Mouse (Mus musculus) midbrain, embryonic 13.5 days (tissue): Measurements from ENCODE around the gene Bckdk. TPM values are rescaled to one million over a fixed set of nuclear protein-coding genes. Genes with fewer than 3 reads are reported as not detected.

Experiments
- ATAC-seq: fragments of 200-750 bp; cut with Nextera tagmentation; 2 replicates; pipeline ENCODE4 v1.8.0; 2017; ENCODE audit warnings: mild to moderate bottlenecking, moderate TSS enrichment, moderate library complexity
- H3K27ac ChIP-seq: fragments of 300-500 bp; sonication (generic); 2 replicates; pipeline ENCODE4 v1.5.1; 2015; ENCODE audit warnings: inconsistent platforms, mild to moderate bottlenecking, moderate library complexity
- H3K27me3 ChIP-seq: fragments of 300-500 bp; sonication (generic); 2 replicates; pipeline ENCODE4 v1.6.1; 2015; ENCODE audit warnings: mild to moderate bottlenecking, inconsistent platforms
- H3K36me3 ChIP-seq: fragments of 300-500 bp; sonication (generic); 2 replicates; pipeline ENCODE4 v1.6.1; 2015; ENCODE audit warnings: mild to moderate bottlenecking, inconsistent platforms
- H3K4me1 ChIP-seq: fragments of 300-500 bp; sonication (generic); replicated peaks from 2 replicates; pipeline ENCODE4 v1.6.1; 2015; ENCODE audit warnings: inconsistent platforms
- H3K4me2 ChIP-seq: fragments of 300-500 bp; sonication (generic); replicated peaks from 2 replicates; pipeline ENCODE4 v1.6.1; 2015; ENCODE audit warnings: moderate library complexity, mild to moderate bottlenecking, inconsistent platforms
- H3K4me3 ChIP-seq: fragments of 300-500 bp; sonication (generic); replicated peaks from 2 replicates; pipeline ENCODE4 v1.5.1; 2015; ENCODE audit warnings: mild to moderate bottlenecking, inconsistent platforms
- H3K9ac ChIP-seq: fragments of 300-500 bp; sonication (generic); replicated peaks from 2 replicates; pipeline ENCODE4 v1.6.1; 2015; ENCODE audit warnings: mild to moderate bottlenecking, inconsistent platforms
- H3K9me3 ChIP-seq: fragments of 300-500 bp; sonication (generic); 2 replicates; pipeline ENCODE4 v1.6.1; 2016; ENCODE audit warnings: mild to moderate bottlenecking, inconsistent platforms
- WGBS: fragments of 180-500 bp; shearing (Covaris S2); methylation state at CpG from one replicate; pipeline ENCODE4 v1.1.7; 2015; 5-methylcytosine and 5-hydroxymethylcytosine counted together
- polyA plus RNA-seq: library from polyadenylated mRNA; unstranded; fragments of >200 nt; fragmentation: Nextera tagmentation; extraction: Ambion mirVana; gene quantifications from 2 replicates; pipeline ENCODE4 v1.2.1, GENCODE M21; 2015

Gene Bckdk
- polyA plus RNA-seq, 1 experiment from 2014 or later = 74.8 TPM

GRCm38 (mm10) chr7:127898179-127898956, 5.5 kb upstream of the Bckdk start:
- peaks cover 10% of the 10 kb centered on the region for H3K4me1 ChIP-seq
- 0 out of 2 replicates have a peak, but pooled peaks cover 5% of the 10 kb centered on the region for H3K27me3 ChIP-seq
- no peak overlapping the region for H3K9ac ChIP-seq
- H3K9me3 ChIP-seq = no peaks in the 10 kb centered on the region
- 39% methylated on average over 10 of the region's 10 CpGs for WGBS
- H3K4me3 ChIP-seq = no peak overlapping the region
- ATAC-seq = no peak
- peaks cover 2% of the 10 kb centered on the region; the same call in 1 of the 2 replicates for H3K36me3 ChIP-seq
- H3K4me2 ChIP-seq = no peak overlapping the region
- H3K27ac ChIP-seq = no peak overlapping the region

GRCm38 (mm10) chr7:127899997-127900396, 3.9 kb upstream of the Bckdk start:
- peaks cover 11% of the 10 kb centered on the region for H3K4me1 ChIP-seq
- 51% methylated on average over 7 of the region's 7 CpGs for WGBS
- no peak overlapping the region for H3K27ac ChIP-seq
- H3K4me3 ChIP-seq = no peak overlapping the region
- H3K27me3 ChIP-seq = 0 out of 2 replicates have a peak, but pooled peaks cover 5% of the 10 kb centered on the region
- H3K9me3 ChIP-seq = no peaks in the 10 kb centered on the region
- H3K36me3 ChIP-seq = no peaks in the 10 kb centered on the region
- ATAC-seq = no peak
- H3K9ac ChIP-seq = no peak overlapping the region
- H3K4me2 ChIP-seq = no peak overlapping the region

GRCm38 (mm10) chr7:127901772-127902171, 2.1 kb upstream of the Bckdk start:
- Histone ChIP-seq H3K9me3 (no peaks in the 10 kb centered on the region), H3K4me2 (no peak overlapping the region), H3K9ac (no peak overlapping the region), H3K27ac (no peak overlapping the region), H3K27me3 (0 out of 2 replicates have a peak, but pooled peaks cover 5% of the 10 kb centered on the region), H3K4me1 (peaks cover 18% of the 10 kb centered on the region), H3K4me3 (no peak overlapping the region), H3K36me3 (peaks cover 13% of the 10 kb centered on the region)
- 81% methylated on average over 2 of the region's 2 CpGs for WGBS
- no peak for ATAC-seq

GRCm38 (mm10) chr7:127907939-127908338, 4.1 kb downstream of the Bckdk start:
- H3K36me3 ChIP-seq = peaks cover 44% of the 10 kb centered on the region
- no peak overlapping the region for H3K9ac ChIP-seq
- no peaks in the 10 kb centered on the region for H3K9me3 ChIP-seq
- no peak overlapping the region for H3K4me3 ChIP-seq
- peaks cover 26% of the 10 kb centered on the region for H3K4me1 ChIP-seq
- no peak overlapping the region for H3K27ac ChIP-seq
- WGBS = 96% methylated on average over 12 of the region's 12 CpGs
- H3K27me3 ChIP-seq = no peaks in the 10 kb centered on the region
- no peak overlapping the region for H3K4me2 ChIP-seq
- no peak for ATAC-seq

- H3K4me1 ChIP-seq = peaks cover 31% of the 10 kb centered on the region
- no peak overlapping the region for H3K4me3 ChIP-seq
- H3K4me2 ChIP-seq = no peak overlapping the region
- H3K27ac ChIP-seq = no peak overlapping the region
- H3K9me3 ChIP-seq = no peaks in the 10 kb centered on the region
- ATAC-seq = no peak
- H3K9ac ChIP-seq = no peak overlapping the region
- 94% methylated on average over 4 of the region's 4 CpGs for WGBS
- H3K27me3 ChIP-seq = no peaks in the 10 kb centered on the region
- peaks cover 44% of the 10 kb centered on the region for H3K36me3 ChIP-seq
These were observed 4.8 kb downstream of the Bckdk start for GRCm38 (mm10) chr7:127908656-127909055.

- 1% methylated on average over 40 of the region's 40 CpGs for WGBS
- H3K36me3 ChIP-seq = peaks cover 50% of the 10 kb centered on the region
These were observed 8.4 kb downstream of the Bckdk start, which contains the start of gene Kat8 for GRCm38 (mm10) chr7:127912190-127912871. Kat8 (plus strand) TSS chr7:127912516.

GRCm38 (mm10) chr7:127912938-127913337, 9.1 kb downstream of the Bckdk start:
- no peaks in the 10 kb centered on the region for H3K9me3 ChIP-seq
- H3K27ac ChIP-seq = peak overlapping the region; percentile 84; the same call in 1 of the 2 replicates
- peaks cover 48% of the 10 kb centered on the region for H3K36me3 ChIP-seq
- peak overlapping the region; percentile 77 for H3K4me2 ChIP-seq
- peaks cover 13% of the 10 kb centered on the region for H3K4me1 ChIP-seq
- peak overlapping the region; percentile 78 for H3K9ac ChIP-seq
- peak overlapping the region; percentile 87 for H3K4me3 ChIP-seq
- H3K27me3 ChIP-seq = no peaks in the 10 kb centered on the region
- ATAC-seq = no peak
- 33% methylated on average over 4 of the region's 4 CpGs for WGBS

More at GRCm38 (mm10) chr7:127912190-127912871, 8.4 kb downstream of the Bckdk start, which contains the start of gene Kat8:
- peak within 1 kb of the TSS; percentile 87 for H3K4me3 ChIP-seq
- H3K27me3 ChIP-seq = no peaks in the 10 kb centered on the region
- H3K9me3 ChIP-seq = no peaks in the 10 kb centered on the region
- peaks cover 13% of the 10 kb centered on the region for H3K4me1 ChIP-seq
- H3K9ac ChIP-seq = peak within 1 kb of the TSS; percentile 78
- H3K4me2 ChIP-seq = peak within 1 kb of the TSS; percentile 77
- peak within 1 kb of the TSS; percentile 84 for H3K27ac ChIP-seq
- ATAC-seq = peak; percentile 96

- H3K4me3 ChIP-seq = no peak overlapping the region
- ATAC-seq = no peak
- H3K4me2 ChIP-seq = no peak overlapping the region
- peaks cover 13% of the 10 kb centered on the region for H3K4me1 ChIP-seq
- peaks cover 47% of the 10 kb centered on the region for H3K36me3 ChIP-seq
- 92% methylated on average over 12 of the region's 12 CpGs for WGBS
- no peak overlapping the region for H3K27ac ChIP-seq
- H3K9ac ChIP-seq = no peak overlapping the region
- H3K9me3 ChIP-seq = no peaks in the 10 kb centered on the region
- no peaks in the 10 kb centered on the region for H3K27me3 ChIP-seq
These were observed 11.4 kb downstream of the Bckdk start for GRCm38 (mm10) chr7:127915293-127915692.

- Histone ChIP-seq H3K9ac (no peak overlapping the region), H3K4me2 (no peak overlapping the region), H3K27ac (no peak overlapping the region), H3K36me3 (peaks cover 66% of the 10 kb centered on the region), H3K27me3 (no peaks in the 10 kb centered on the region), H3K9me3 (no peaks in the 10 kb centered on the region), H3K4me1 (peaks cover 3% of the 10 kb centered on the region), H3K4me3 (no peak overlapping the region)
- no peak for ATAC-seq
- 55% methylated on average over 3 of the region's 3 CpGs for WGBS
These were observed 14.3 kb downstream of the Bckdk start for GRCm38 (mm10) chr7:127918203-127918602.

- H3K9me3 ChIP-seq = no peaks in the 10 kb centered on the region
- no peak overlapping the region for H3K4me2 ChIP-seq
- H3K36me3 ChIP-seq = peaks cover 77% of the 10 kb centered on the region
- H3K9ac ChIP-seq = no peak overlapping the region
- 85% methylated on average over 7 of the region's 7 CpGs for WGBS
- H3K4me1 ChIP-seq = no peaks in the 10 kb centered on the region
- H3K27ac ChIP-seq = no peak overlapping the region
- no peak overlapping the region for H3K4me3 ChIP-seq
- H3K27me3 ChIP-seq = no peaks in the 10 kb centered on the region
- no peak for ATAC-seq
These were observed 15.4 kb downstream of the Bckdk start for GRCm38 (mm10) chr7:127919290-127919689.

- H3K4me1 ChIP-seq = no peaks in the 10 kb centered on the region
- no peak overlapping the region for H3K27ac ChIP-seq
- peaks cover 82% of the 10 kb centered on the region for H3K36me3 ChIP-seq
- WGBS = 63% methylated on average over 8 of the region's 8 CpGs
- H3K9ac ChIP-seq = no peak overlapping the region
- no peaks in the 10 kb centered on the region for H3K9me3 ChIP-seq
- ATAC-seq = no peak
- H3K4me3 ChIP-seq = no peak overlapping the region
- no peak overlapping the region for H3K4me2 ChIP-seq
- H3K27me3 ChIP-seq = no peaks in the 10 kb centered on the region
These were observed 17.6 kb downstream of the Bckdk start for GRCm38 (mm10) chr7:127921516-127921915.
